Mouse (Mus musculus): ENCODE measurements around the gene Hdac1.

The Hdac1 gene

DNA sequence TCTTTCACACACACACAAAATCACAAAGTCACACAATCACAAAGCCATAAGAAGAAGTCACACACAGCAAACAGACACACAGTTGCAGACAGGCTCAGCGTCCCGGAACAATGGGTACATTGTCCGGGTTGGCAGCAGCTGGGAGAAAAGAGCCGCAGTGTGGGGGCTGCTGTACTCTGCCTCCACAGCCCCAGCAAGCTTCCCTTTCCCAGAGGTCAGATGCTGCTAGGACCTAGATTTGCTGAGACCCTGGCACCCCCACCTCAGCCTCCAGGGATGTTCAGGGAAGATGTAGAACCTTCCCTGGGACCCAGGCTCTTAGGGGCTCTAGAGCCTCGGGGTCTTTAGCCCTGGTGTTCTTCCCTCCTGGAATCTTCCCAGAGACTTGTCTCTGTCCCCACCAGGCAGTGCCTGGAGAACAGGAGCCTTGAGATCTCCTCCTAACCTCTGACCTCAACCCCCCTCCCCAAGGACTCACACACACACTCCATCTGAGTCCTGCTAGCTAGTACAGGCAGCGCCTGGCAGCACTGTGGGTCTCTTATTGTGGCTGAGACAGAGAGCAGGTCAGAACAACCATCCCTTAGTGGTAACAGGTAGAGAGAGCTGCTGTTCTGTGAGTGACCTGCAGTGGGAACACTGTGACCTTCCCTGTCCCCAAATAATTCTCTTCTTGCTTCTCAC is 31.0 kb downstream of the Hdac1 start:
- no peak for DNase-seq (ENCODE audit: low read depth, low spot score)

DNA sequence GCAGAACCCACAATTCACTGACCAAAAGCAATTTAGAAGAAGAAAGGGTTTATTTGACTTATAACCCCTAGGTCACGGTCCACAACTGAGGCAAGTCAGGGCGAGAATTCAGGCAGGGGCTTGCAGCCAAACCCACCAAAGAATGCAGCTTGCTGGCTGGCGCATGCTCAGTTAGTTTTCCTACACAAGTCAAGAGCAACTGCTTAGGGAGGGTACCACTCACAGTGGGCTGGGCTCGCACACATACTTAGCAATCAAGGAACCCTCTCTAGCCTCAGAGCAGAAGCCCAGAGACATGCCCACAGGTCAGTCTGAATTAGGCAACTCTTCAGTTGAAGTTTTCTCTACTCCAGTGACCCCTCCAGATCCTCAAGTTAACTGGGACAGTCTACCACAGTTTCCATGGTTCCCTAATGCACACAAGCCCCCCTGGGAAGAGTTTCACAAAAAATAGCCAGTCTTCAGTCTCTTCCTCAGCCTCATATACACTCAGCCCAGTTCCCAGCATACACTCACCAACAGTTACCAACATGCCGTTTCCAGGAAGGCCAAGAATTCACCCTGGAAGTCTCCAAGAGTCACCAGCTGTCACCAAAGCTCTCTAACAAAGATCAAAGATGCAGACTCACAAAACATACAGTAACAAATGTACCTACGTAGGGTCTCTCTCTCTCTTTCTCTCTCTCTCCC is 31.6 kb downstream of the Hdac1 start:
- DNase-seq (ENCODE audit: low read depth, low spot score), result no peak

GRCm38 (mm10) chr4:129509650-129510049 is 32.9 kb downstream of the Hdac1 start:
- no peak for DNase-seq (ENCODE audit: low read depth, low spot score)

DNA sequence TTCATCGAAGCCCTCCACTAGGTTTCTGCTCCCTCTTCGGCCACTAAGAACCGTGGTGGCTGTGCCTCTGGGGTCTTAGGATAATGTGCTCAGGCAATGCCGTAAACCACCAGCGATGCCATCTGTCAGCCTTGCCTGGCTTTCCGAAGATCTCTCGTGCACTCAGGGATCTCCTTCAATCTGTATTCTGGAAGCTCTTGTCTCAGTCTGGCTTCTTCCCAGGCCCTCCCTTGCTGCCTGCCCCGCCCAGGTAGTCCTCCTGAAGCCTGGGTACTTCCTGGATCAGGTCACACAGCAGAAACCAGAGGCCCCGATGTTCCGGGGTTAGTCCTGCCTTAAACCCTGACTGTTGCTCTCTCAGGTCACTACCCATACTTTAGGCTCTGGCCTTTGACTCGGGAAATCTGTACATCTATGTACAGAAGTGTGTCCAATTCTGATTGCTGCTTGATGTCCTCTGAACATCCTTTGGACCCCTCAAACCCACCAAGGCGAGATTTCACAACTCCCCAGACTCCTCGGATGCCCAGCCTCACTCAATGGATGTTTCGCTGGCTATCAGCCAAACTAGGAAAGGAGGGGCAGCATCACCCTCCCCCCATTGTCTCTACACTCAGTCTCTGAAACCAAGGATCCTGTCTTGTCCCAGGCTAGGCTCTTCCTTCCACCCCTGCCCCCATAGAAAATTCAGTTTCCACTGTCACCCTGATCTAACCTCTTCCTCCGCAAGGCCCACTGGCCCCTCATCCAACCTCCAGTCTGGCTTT is 33.5 kb downstream of the Hdac1 start:
- DNase-seq (ENCODE audit: low read depth, low spot score), result no peak

DNA sequence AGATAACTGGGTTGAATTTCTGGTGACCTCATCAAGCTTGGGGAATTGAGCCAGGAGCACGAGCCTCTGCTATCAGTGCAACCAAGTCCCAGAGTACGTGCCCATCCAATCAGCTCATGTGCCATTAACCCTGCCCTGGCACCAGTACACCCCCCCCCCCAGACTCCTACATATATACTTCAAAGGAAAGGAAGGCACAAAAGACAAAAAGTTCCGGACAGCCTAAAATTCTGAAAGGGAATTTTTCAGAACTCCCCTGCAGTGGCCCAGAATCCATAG is 34.3 kb downstream of the Hdac1 start:
- no peak for DNase-seq (ENCODE audit: low read depth, low spot score)

- DNase-seq (ENCODE audit: low read depth, low spot score), result no peak
These were observed 34.9 kb downstream of the Hdac1 start for GRCm38 (mm10) chr4:129507434-129508236.

DNA sequence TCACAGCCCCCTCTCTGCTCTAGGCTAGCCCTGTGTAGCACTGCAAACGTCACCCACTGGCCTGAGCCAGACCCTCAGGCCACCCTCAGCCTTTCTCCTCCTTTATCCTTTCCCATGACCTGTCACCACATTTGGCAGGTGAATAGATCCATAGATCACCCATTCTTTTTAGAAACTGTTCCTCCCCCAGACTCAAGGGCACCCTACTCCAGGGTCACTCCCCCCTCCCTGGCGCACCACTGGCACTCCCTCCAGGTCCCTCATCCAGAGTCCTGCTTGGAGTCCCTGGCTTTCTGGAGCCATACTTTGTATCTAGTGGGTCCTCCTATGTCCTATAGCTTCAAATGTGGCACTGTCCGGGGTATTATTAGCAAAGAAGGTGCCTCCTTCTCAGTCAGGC is 37.0 kb downstream of the Hdac1 start:
- no peak for DNase-seq (ENCODE audit: low read depth, low spot score)

GRCm38 (mm10) chr4:129502901-129503444 is 39.5 kb downstream of the Hdac1 start:
- no peak for DNase-seq (ENCODE audit: low read depth, low spot score)

DNA sequence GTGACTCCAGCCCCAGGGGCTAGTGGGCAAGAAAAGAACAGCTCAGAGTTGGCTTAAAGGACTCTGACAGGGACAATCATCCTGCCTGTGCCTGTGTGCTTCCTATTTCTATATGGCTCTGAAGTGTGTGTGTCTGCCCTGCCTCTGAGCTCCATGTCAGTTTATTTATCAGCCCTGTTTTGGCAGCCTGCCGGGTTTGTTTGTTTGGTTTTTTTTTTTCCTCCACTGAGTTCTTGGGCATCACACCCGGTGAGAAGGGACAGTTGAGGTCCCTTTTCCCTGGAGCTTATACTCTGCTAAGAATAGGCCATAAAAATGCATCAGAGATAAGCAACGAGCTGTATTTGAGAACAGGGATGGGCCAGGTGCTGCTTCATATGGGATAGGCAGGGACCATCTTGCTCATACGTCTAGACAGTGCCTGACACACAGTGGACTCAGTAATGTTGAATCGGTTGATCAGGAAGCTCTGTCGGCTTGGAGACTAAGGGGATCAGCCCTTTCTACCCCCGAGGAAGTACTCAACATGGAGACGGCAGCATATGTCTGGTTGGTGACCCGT is 40.1 kb downstream of the Hdac1 start:
- DNase-seq (ENCODE audit: low read depth, low spot score), result no peak

- DNase-seq (ENCODE audit: low read depth, low spot score), result no peak
These were observed 41.6 kb downstream of the Hdac1 start for GRCm38 (mm10) chr4:129500607-129501566.

DNA sequence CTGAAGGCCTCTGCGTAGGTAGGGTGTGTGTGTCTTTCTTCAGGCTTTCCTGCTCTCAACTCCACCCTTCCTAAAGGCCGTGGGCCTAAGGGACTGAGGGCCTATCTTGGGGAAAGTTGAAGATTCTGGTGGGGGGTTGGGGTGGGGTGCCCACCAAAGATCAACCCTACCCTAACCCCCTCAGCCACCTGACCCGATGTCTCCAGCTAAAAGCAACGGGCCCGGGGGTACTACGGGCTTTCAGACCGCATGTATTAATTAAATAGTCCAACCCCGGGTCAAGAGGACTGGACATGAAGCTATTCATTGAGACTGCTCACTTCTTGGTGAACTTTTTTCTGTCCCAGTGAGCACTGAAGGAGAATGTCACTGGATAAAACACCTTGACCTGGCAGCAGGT is 42.5 kb downstream of the Hdac1 start:
- no peak for DNase-seq (ENCODE audit: low read depth, low spot score)

DNA sequence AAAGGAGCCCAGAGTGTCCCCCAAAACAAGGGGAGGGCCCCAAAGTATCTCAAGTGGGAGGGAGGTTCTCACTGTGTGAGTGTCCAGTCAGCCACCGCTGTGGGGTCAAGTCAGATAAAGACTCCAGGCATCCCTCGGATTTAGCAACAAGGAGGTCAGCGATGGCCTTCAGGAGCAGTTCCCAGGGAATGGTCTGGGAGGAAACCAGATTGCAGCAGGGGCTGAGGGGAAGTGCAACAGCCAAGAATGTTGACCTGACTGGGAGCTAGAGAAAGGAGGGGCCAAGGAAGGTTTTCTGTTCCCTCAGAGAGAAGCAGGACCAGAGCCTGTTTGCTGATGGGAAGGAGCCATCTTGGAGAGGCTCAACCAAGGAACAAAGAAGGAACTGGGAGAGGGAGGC is 43.6 kb downstream of the Hdac1 start:
- no peak for DNase-seq (ENCODE audit: low read depth, low spot score)

DNA sequence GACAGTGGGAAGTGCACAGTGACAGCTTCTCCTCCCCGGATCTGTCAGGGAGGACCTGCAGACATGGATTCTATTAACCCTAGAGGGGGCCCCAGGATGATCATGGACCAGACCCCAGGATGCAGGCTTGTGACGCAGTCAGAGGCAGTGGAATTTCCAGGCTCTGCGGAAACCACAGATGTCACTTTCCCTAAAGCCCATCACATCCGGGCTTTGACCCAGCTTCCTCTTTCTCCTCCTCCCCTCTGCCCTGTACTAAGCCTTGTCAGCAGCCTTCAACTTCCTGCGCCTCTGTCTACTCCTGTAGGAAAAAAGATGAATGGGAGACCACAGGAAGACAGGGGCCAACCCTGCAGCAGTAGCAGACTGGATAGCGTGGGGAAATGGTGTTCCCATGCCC is 45.9 kb downstream of the Hdac1 start:
- no peak for DNase-seq (ENCODE audit: low read depth, low spot score)

- peak; percentile 83 for DNase-seq (ENCODE audit: low read depth, low spot score)
These were observed 46.6 kb downstream of the Hdac1 start for GRCm38 (mm10) chr4:129495672-129496562.

DNA sequence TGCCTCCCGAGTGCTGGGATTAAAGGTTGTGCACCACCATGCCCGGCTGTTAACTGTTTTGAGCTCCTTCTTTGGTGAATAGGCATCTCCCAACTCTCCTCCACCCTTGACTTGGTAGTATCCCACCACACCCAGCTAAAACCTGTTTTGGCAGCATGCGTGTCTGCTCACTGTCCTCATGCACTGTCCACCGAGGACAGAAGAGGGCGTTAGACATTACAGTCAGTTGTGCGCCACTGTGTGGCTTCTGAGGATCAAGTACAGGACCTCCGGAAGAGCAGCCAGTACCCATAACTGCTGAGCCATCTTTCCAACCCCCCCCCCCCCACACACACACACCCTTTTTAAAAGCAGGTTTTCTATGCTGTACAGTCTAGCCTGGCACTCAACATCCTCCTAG is 47.8 kb downstream of the Hdac1 start:
- no peak for DNase-seq (ENCODE audit: low read depth, low spot score)

- DNase-seq (ENCODE audit: low read depth, low spot score), result no peak
These were observed 51.3 kb downstream of the Hdac1 start, which contains the start of the genes Tssk3 and Fam229a for GRCm38 (mm10) chr4:129490972-129491880. Gene Tssk3, minus strand, starts transcription at chr4:129491022. Gene Fam229a, plus strand, starts transcription at chr4:129491190.

DNA sequence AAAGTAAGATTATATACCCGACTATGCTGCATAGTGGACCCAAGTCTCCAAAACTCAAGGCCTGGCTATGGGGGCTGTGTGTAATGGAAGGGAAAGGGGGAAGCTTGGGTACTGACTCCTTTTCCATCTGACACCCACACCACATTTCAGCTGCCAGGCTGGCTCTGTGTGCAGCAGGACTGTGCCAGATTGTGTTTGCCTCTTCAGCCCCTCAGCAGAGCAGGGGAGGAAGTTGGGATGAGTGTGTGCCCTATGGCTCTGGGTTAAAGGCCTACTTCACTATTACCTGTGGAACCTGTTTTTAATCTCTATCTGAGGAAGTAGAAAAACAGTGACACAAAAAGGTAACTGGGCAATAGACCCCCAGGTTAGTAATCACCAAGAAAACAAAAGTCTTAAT is 61.4 kb downstream of the Hdac1 start:
- DNase-seq (ENCODE audit: low read depth, low spot score), result no peak

GRCm38 (mm10) chr4:129479863-129480262 is 62.6 kb downstream of the Hdac1 start:
- DNase-seq (ENCODE audit: low read depth, low spot score), result no peak
